Mouse (Mus musculus): ENCODE measurements at regions not wholly inside any gene's neighbourhood (a gene's known extent, or its start where the extent isn't known, plus 50 kb on each side); places are given as distances from the start of the nearest gene placed in this dataset.
"Not testable (repeated sequence)": the region's sequence is repeated elsewhere in the genome, so short reads cannot be mapped to it uniquely, and the experiment has no call there.

DNA sequence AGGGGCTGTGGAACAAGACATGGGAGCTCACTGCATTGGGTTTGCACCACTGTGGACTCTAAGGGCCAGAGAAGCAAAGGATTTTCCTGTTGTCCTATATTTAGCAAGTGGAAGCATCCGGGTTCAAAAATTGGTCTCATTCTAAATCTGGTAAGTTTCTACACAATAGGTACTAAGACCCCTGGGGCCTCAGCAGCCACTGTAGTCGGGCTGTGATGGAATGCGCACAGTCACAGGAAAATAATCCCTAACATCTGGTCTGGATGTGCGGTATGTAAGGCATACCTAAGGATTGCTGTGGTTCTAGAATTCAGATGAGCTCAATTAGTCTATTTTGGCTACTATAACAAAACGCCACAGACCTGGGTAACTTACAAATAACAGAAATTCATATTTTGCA lies 74.4 kb upstream of the Spata13 start:
- H3K4me1 ChIP-seq (ENCODE audit: control insufficient read depth, insufficient read depth, low read length): peaks cover 2% of the 10 kb centered on the region; the same call in 1 of the 2 replicates
- TF ChIP-seq CTCF (IDR thresholded peaks at IDR 0.05; ENCODE audit: extremely low read depth, insufficient read depth, low read length): no peak
- no peak for TF ChIP-seq POLR2A (IDR thresholded peaks at IDR 0.05; ENCODE audit: extremely low read depth, insufficient read depth, low read length)
- H3K27ac ChIP-seq (ENCODE audit: insufficient read depth, low read length): no peak overlapping the region

DNA sequence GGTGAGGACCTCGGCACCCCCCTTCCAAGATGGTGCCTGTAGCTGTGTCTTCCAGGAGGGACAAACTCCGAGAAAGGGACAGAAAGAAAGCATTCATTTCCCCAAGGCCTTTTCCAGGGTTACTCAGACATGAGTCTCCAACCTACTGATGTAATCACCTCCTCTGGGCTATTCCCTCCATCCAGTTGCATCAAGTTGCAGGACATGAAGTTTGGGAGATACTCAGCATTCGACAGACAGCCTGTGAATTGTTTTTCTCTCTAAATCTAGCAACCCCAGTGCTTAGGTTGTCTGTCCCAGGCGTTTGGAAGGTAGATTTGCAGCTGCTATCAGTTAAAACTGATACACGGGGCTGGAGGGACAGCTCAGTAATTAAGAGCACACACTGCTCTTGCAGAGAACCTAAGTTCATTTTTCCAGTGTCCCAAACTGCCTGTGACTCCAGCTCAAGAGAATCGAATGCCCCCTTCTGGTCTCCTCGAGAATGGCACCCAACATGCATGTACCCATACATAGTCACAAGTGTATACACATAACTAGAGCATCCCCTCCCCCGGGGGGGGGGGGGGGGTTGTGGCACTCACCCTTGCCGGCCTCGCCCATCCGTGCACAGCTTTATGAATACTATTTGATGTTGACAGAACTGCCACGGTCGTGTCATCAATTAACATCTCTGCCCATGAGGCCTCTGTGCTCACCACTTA lies 73.8 kb upstream of the Spata13 start:
- H3K4me1 ChIP-seq (ENCODE audit: control insufficient read depth, insufficient read depth, low read length): no peaks in the 10 kb centered on the region
- H3K27ac ChIP-seq (ENCODE audit: insufficient read depth, low read length): no peak overlapping the region
- 0 out of 2 replicates have a peak, but pooled peaks have one; percentile 4 for TF ChIP-seq CTCF (IDR thresholded peaks at IDR 0.05; ENCODE audit: extremely low read depth, insufficient read depth, low read length)
- no peak for TF ChIP-seq POLR2A (IDR thresholded peaks at IDR 0.05; ENCODE audit: extremely low read depth, insufficient read depth, low read length)
- no peak overlapping the region for H3K4me3 ChIP-seq (ENCODE audit: insufficient read depth, low read length)

More for the DNA sequence above, 74.4 kb upstream of the Spata13 start:
- no peak overlapping the region for H3K4me3 ChIP-seq (ENCODE audit: insufficient read depth, low read length)

DNA sequence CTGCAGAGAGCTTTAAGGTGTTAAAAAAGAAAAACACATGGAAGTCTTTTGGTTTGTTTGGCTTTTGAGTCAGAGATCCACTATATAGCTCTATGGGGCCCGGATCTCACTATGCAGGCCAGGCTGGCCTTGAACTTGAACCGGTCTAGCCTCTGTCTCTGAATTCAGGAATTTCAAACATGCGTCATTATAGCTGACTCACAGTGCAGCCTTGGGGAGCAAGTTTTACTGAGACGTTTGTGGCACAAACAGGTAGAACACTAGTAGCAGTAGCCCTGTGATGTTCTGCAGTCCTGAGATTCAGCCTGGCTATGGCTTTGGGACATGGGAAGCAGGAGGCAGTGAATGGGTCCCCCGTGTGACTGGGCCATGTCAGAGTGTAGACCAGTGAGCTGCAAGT lies 57.5 kb upstream of the Spata13 start:
- Histone ChIP-seq H3K27ac (ENCODE audit: insufficient read depth, low read length) (no peak overlapping the region), H3K4me1 (ENCODE audit: control insufficient read depth, insufficient read depth, low read length) (no peaks in the 10 kb centered on the region), H3K4me3 (ENCODE audit: insufficient read depth, low read length) (no peak overlapping the region)
- no peak for TF ChIP-seq POLR2A (IDR thresholded peaks at IDR 0.05; ENCODE audit: extremely low read depth, insufficient read depth, low read length)
- no peak for TF ChIP-seq CTCF (IDR thresholded peaks at IDR 0.05; ENCODE audit: extremely low read depth, insufficient read depth, low read length)

DNA sequence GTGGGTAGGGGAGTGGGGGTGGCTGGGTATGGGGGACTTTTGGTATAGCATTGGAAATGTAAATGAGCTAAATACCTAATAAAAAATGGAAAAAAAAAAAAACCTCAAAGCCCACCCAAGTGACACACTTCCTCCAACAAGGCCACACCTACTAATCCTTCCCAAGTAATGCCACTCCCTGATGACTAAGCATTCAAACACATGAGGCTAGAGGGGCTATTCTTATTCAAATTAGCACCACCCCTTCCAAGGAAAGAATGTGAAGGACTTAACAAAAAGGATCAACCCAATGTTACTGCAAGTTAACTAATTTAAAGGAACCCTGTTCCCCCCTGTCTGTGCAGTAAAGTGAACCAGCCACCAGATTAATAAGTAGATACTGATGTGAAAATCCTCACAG lies 53.7 kb upstream of the Spata13 start:
- H3K27ac ChIP-seq (ENCODE audit: insufficient read depth, low read length); H3K4me3 ChIP-seq (ENCODE audit: insufficient read depth, low read length): not testable (repeated sequence)

More for the DNA sequence above, 53.7 kb upstream of the Spata13 start:
- H3K4me1 ChIP-seq (ENCODE audit: control insufficient read depth, insufficient read depth, low read length): not testable (repeated sequence)
